Mouse (Mus musculus): ENCODE results near the gene Gm11437. TPM values are rescaled to one million over a fixed set of nuclear protein-coding genes. Genes with fewer than 3 reads are reported as not detected.

Gene Gm11437
- total RNA-seq, 1 experiment, result not detected

DNA sequence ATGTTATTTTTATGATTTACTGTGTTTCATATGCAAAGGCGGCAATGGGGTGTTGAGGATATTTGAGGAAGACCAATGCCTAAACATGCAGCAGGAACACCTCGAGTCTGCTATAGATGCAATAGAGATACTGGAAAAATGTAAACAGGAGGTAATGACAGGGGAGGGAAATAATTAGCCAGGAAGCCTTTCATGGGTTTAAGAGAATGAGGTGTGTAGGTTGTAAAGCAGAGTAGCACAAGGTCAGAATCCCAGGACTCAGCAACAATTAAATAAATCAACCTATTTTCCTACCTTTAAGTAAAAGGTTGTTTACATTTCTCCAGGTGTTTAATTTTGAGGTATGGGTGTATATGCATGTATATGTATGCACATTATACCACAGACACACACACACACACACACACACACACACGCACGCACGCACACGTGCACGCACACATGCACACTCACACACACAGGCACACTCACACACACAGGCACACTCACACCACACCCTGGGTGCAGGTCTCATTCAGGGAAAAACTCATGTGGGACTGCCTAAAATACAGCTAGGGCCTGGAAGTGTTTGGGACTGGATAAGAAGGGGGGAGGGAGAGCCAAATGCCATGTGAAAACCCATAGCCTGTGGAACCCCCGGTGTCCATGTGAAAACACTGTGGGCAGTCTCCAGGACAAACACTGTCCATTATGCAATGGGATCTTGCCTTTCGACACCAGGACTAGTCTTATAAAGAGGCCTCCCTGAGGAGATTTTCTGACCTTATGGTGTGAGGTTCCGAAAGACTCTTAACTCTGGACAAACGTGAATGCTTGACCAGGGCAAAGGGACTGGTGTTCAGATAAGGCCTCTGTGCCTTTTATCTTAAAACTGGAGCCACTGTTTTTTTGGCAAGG, 5.5 kb upstream of the Gm11437 start:
- DNase-seq (ENCODE audit: low read depth, low spot score), result no peak
- no peaks in the 10 kb centered on the region for H3K4me1 ChIP-seq (ENCODE audit: control insufficient read depth in 2 of 2, insufficient read depth in 2 of 2, low read length in 2 of 2, poor library complexity in 1 of 2)
- H3K36me3 ChIP-seq (ENCODE audit: control insufficient read depth, insufficient read depth, low read length, poor library complexity, severe bottlenecking), result no peaks in the 10 kb centered on the region
- H3K4me3 ChIP-seq (ENCODE audit: insufficient read depth in 1 of 2, low read depth in 1 of 2, low read length in 2 of 2, poor library complexity in 1 of 2, severe bottlenecking in 1 of 2), result no peak overlapping the region
- no peaks in the 10 kb centered on the region for H3K9me3 ChIP-seq (ENCODE audit: control insufficient read depth, insufficient read depth, low read depth, low read length)
- H3K9ac ChIP-seq (ENCODE audit: insufficient read depth, low read depth, low read length, poor library complexity, severe bottlenecking), result no peak overlapping the region
- H3K27ac ChIP-seq (ENCODE audit: insufficient read depth, low read depth, low read length, poor library complexity, severe bottlenecking), result no peak overlapping the region
- no peak for TF ChIP-seq CHD2 (IDR thresholded peaks at IDR 0.05; ENCODE audit: low read depth, low read length)
- TF ChIP-seq ZNF384 (IDR thresholded peaks at IDR 0.05; ENCODE audit: low read depth, low read length), result no peak
- TF ChIP-seq HCFC1 (IDR thresholded peaks at IDR 0.05; ENCODE audit: borderline replicate concordance, insufficient read depth, low read length), result no peak
- TF ChIP-seq ZC3H11A (IDR thresholded peaks at IDR 0.05; ENCODE audit: borderline replicate concordance, low read depth, low read length), result no peak
- no peak for TF ChIP-seq MAFK (IDR thresholded peaks at IDR 0.05; ENCODE audit: insufficient read depth, low read depth, low read length)
- in situ Hi-C loops (cut with MboI; ENCODE audit: low sequenced_read_pairs in 2 of 2, unreplicated experiment in 2 of 2), result no loop called here

DNA sequence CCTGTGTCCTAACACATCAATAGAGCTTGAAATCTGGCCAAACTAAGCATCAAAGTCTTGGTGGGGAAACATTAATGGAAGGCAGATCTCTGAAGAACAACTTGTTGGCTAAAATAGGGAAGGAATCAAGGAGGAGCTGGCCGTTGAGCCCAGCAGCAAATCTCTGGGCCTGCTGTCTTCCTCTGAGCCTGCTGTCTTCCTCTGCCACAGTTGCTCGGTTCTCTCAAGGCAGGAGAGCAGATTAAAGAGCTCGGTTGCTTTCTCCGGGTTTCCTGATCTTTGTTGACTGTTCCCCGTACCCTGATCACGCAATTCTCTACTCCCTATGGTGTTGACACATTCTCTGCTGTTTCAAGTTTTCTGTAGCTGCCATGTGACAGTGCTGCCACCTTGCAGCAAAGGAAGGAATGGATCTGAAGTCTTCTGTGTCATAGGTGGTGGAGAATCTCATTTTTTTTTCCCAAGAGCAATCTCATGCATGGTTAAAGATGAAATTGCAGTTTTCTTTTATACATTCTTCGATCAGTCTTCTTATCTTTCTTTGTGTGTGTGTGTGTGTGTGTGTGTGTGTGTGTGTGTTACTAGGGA, 1.5 kb upstream of the Gm11437 start:
- no peaks in the 10 kb centered on the region for H3K36me3 ChIP-seq (ENCODE audit: control insufficient read depth, insufficient read depth, low read length, poor library complexity, severe bottlenecking)
- no peak overlapping the region for H3K4me3 ChIP-seq (ENCODE audit: insufficient read depth in 1 of 2, low read depth in 1 of 2, low read length in 2 of 2, poor library complexity in 1 of 2, severe bottlenecking in 1 of 2)
- DNase-seq (ENCODE audit: low read depth, low spot score), result no peak
- no peaks in the 10 kb centered on the region for H3K9me3 ChIP-seq (ENCODE audit: control insufficient read depth, insufficient read depth, low read depth, low read length)
- in situ Hi-C loops (cut with MboI; ENCODE audit: low sequenced_read_pairs in 2 of 2, unreplicated experiment in 2 of 2), result no loop called here
- no peak for TF ChIP-seq CHD2 (IDR thresholded peaks at IDR 0.05; ENCODE audit: low read depth, low read length)
- no peak for TF ChIP-seq ZC3H11A (IDR thresholded peaks at IDR 0.05; ENCODE audit: borderline replicate concordance, low read depth, low read length)
- no peak for TF ChIP-seq ZNF384 (IDR thresholded peaks at IDR 0.05; ENCODE audit: low read depth, low read length)
- TF ChIP-seq MAFK (IDR thresholded peaks at IDR 0.05; ENCODE audit: insufficient read depth, low read depth, low read length), result no peak
- TF ChIP-seq HCFC1 (IDR thresholded peaks at IDR 0.05; ENCODE audit: borderline replicate concordance, insufficient read depth, low read length), result no peak
- H3K4me1 ChIP-seq (ENCODE audit: control insufficient read depth in 2 of 2, insufficient read depth in 2 of 2, low read length in 2 of 2, poor library complexity in 1 of 2), result no peaks in the 10 kb centered on the region
- H3K9ac ChIP-seq (ENCODE audit: insufficient read depth, low read depth, low read length, poor library complexity, severe bottlenecking), result no peak overlapping the region
- H3K27ac ChIP-seq (ENCODE audit: insufficient read depth, low read depth, low read length, poor library complexity, severe bottlenecking), result no peak overlapping the region

DNA sequence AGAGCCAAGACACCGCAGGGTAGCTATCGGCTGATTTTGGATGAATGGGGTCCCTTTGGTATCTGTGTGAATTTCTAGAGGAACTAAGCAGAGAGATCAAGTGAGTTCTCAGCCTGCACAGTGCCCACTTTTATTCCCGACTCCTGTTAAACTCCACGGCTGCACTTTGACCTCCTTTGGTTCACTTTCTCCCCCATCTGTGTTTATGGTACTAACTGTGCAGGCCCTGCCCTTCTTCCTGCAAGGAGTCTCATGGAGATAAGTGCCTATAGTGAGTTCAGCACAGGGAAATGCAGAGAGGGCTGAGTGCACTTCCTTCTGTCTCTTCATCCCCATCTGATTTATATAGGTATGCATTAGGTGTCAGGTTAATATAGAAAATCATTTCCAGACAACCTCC, 2.7 kb downstream of the Gm11437 start:
- Histone ChIP-seq H3K36me3 (ENCODE audit: control insufficient read depth, insufficient read depth, low read length, poor library complexity, severe bottlenecking) (no peaks in the 10 kb centered on the region), H3K4me1 (ENCODE audit: control insufficient read depth in 2 of 2, insufficient read depth in 2 of 2, low read length in 2 of 2, poor library complexity in 1 of 2) (no peaks in the 10 kb centered on the region), H3K4me3 (ENCODE audit: insufficient read depth in 1 of 2, low read depth in 1 of 2, low read length in 2 of 2, poor library complexity in 1 of 2, severe bottlenecking in 1 of 2) (no peak overlapping the region), H3K9me3 (ENCODE audit: control insufficient read depth, insufficient read depth, low read depth, low read length) (no peaks in the 10 kb centered on the region), H3K27ac (ENCODE audit: insufficient read depth, low read depth, low read length, poor library complexity, severe bottlenecking) (no peak overlapping the region), H3K9ac (ENCODE audit: insufficient read depth, low read depth, low read length, poor library complexity, severe bottlenecking) (no peak overlapping the region)
- TF ChIP-seq MAFK (IDR thresholded peaks at IDR 0.05; ENCODE audit: insufficient read depth, low read depth, low read length) (no peak), CHD2 (IDR thresholded peaks at IDR 0.05; ENCODE audit: low read depth, low read length) (no peak), HCFC1 (IDR thresholded peaks at IDR 0.05; ENCODE audit: borderline replicate concordance, insufficient read depth, low read length) (no peak)
- in situ Hi-C loops (cut with MboI; ENCODE audit: low sequenced_read_pairs in 2 of 2, unreplicated experiment in 2 of 2), result no loop called here
- no peak for DNase-seq (ENCODE audit: low read depth, low spot score)

DNA sequence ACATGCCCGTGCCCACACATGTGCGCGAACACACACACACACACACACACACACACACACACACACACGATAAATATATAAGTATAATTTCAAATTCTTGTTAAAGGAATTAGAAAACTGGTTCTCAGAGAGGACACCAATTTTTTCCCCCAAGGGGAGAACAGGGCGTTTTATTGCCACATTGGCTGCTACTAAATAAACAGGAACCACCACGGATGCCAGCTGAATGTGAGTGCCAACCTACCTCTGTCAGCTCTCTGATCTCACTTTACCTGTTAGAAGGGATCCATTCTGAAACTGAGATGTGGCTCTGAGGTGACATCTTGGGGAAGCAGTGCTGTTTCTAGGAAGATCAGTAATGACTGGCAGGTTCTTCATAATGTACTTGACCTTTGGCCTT, 3.2 kb downstream of the Gm11437 start:
- no peak for TF ChIP-seq CHD2 (IDR thresholded peaks at IDR 0.05; ENCODE audit: low read depth, low read length)
- no peak for TF ChIP-seq HCFC1 (IDR thresholded peaks at IDR 0.05; ENCODE audit: borderline replicate concordance, insufficient read depth, low read length)
- no peak for TF ChIP-seq ZNF384 (IDR thresholded peaks at IDR 0.05; ENCODE audit: low read depth, low read length)
- TF ChIP-seq MAFK (IDR thresholded peaks at IDR 0.05; ENCODE audit: insufficient read depth, low read depth, low read length), result no peak
- no peak for TF ChIP-seq ZC3H11A (IDR thresholded peaks at IDR 0.05; ENCODE audit: borderline replicate concordance, low read depth, low read length)
- in situ Hi-C loops (cut with MboI; ENCODE audit: low sequenced_read_pairs in 2 of 2, unreplicated experiment in 2 of 2), result no loop called here
- no peak overlapping the region for H3K9ac ChIP-seq (ENCODE audit: insufficient read depth, low read depth, low read length, poor library complexity, severe bottlenecking)
- no peaks in the 10 kb centered on the region for H3K4me1 ChIP-seq (ENCODE audit: control insufficient read depth in 2 of 2, insufficient read depth in 2 of 2, low read length in 2 of 2, poor library complexity in 1 of 2)
- no peaks in the 10 kb centered on the region for H3K36me3 ChIP-seq (ENCODE audit: control insufficient read depth, insufficient read depth, low read length, poor library complexity, severe bottlenecking)
- H3K9me3 ChIP-seq (ENCODE audit: control insufficient read depth, insufficient read depth, low read depth, low read length), result no peaks in the 10 kb centered on the region
- no peak overlapping the region for H3K4me3 ChIP-seq (ENCODE audit: insufficient read depth in 1 of 2, low read depth in 1 of 2, low read length in 2 of 2, poor library complexity in 1 of 2, severe bottlenecking in 1 of 2)
- DNase-seq (ENCODE audit: low read depth, low spot score), result no peak
- no peak overlapping the region for H3K27ac ChIP-seq (ENCODE audit: insufficient read depth, low read depth, low read length, poor library complexity, severe bottlenecking)

All from ES-E14 (cell line).